Mouse (Mus musculus) retina, postnatal 7 days (tissue): ENCODE results near the gene Ovca2.
A peak's percentile ranks its signal among the peaks of the same experiment; 100 is the strongest.

ENCODE experiments used
- DNase-seq: peaks from one replicate; pipeline ENCODE4 v3.0.0-alpha.2; 2012; ENCODE audit warnings: low read depth, low spot score

The Ovca2 gene

DNA sequence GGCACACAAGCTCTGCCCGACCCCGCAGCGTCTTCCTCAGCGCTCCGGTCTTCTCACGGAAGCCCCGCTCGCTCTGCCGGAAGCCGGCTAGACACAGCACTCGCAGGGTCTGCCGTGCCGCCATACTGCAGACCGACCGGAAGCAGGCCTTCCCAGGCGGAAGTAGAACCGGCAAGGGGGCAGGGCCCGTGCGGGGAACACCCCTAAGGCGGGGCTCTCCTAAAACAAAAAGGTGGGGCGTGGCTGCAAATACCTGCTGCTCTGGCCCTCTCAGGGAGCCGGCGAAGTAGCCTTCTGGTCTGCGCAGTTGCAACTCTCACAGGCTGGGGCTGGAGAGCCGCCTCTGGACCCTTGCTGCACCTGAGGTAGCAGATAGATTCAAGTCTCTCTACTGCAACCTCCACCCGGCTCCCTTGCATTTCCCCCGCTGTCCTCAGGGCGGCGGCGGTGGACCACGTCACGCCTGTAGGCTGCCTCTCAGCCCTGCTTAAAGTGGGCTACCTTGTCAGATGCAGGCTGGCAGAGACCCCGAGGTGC, at the start of gene Ovca2:
Ovca2 (minus strand) TSS at position 164 of the 537 bp plus-strand sequence.
- peak; percentile 77 for DNase-seq

- DNase-seq = no peak
Observed at GRCm38 (mm10) chr11:75227632-75228031, 49.0 kb upstream of the Ovca2 start.

DNA sequence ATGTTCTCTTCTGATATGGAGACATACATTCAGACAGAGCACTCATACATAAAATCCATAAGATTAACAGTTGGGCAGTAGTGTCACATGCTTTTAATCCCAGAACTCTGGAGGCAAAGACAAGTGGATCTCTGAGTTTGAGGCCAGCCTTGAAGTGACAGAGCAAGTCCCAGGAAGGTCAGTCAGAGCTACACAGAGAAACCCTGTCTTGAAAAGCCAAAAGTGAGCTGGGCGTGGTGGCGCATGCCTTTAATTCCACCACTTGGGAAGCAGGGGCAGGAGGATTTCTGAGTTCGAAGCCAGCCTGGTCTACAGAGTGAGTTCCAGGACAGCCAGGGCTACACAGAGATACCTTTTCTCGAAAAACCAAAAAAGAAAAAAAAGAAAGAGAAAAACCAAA, 46.2 kb upstream of the Ovca2 start:
- DNase-seq = no peak

DNA sequence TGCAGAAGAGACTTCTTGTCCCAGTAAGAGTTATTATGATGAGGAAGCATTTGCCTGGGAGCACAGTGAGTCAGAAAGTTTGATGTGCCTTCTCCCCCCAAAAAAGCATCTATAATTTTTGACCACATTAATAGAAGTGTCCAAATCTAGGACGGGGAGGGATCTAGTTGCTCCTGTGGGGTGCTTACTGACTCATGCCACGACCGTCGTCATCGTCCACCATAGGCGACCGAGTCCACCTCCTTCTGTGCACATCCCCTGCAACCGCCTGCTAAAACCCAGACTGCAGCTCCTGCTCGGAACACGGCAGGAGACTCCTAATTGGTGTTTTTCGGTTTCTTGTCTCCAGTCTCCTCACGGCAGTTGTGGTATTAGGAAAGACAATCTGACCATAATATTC, 45.4 kb upstream of the Ovca2 start:
- no peak for DNase-seq

DNA sequence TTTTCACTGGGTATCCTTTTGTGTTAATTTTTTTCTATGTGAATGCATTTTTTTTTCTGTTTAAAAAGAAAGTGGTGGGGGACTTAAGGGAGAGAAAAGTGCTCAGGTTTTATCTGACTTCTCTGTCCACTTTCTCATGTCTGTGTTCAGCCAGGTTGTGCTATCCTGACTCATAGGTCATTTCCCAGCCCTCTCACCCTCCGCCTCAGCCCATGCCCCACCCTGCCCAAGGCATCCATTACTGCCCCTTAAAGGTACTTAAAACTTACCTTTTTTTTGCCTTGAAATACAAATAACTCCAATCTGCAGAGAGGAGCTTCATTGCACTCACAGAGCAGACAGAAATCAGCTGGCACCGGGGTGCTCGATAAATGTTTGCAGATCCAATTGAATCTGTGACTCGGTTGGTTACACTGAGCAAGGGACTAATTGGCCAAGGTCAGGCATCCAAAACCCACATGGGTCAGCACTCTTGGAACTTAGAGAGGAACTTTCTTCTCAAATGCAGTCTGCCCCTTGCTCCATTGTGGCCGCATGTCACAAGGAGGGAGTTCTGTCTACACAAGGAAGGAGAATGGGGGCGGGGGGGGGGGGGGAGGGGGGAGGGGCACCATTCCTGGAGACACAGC, 42.0 kb upstream of the Ovca2 start:
- no peak for DNase-seq

GRCm38 (mm10) chr11:75220115-75220514, 41.5 kb upstream of the Ovca2 start:
- DNase-seq = no peak

- no peak for DNase-seq
Observed at GRCm38 (mm10) chr11:75214081-75214950, 35.7 kb upstream of the Ovca2 start.

- no peak for DNase-seq
Observed at GRCm38 (mm10) chr11:75213372-75214080, 34.9 kb upstream of the Ovca2 start.

GRCm38 (mm10) chr11:75212876-75213275, 34.2 kb upstream of the Ovca2 start:
- DNase-seq = no peak

DNA sequence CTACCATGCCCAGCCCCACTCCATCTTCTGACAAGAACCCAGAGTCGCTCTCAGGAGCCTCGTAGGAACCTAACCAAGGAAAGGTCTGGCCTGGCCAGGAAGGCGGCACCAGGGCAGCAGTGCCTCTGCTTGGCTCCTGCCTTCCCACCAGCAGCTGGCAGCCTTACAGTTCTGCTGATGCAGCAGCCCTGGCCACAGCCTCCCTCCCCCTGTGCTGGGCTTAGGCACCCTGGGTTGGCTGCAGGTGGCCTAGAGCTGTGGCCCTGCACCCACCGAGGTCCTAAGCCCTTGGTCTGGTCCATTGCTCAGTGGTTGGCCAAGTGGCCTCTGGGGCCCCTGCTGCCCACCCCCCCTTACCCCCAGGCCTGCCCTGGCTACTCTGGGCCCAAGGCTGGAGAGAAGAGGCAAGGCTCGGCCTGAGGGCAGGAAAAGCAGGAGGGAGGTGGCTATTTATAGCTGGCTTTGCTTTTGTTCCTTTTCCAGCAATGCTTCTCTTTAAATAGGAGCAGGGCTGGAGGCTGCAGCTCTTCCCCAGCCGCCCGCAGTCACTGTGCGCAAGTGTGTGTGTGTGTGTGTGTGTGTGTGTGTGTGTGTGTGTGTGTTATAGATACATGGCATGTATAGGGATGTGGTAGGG, 33.5 kb upstream of the Ovca2 start:
- DNase-seq = no peak

DNA sequence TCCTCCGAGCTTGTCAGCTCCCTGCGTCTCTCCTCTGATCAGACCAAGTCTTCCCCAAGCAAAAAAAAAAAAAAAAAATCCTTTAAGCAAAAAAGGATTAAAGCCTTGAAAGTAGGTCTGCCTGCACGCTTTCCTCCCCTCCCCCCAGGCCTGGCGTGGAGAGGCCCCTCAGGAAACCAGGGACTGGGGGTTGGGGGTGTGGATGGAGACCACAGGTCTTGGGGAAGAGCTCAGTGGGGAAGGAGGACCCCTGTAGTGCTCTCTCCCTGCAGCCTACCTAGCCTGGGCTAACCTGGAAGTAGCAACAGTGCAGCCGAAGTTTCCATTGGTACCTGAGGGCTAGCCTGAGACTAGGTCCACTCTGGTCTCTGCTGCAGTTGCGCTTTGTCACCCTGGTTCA, 32.1 kb upstream of the Ovca2 start:
- no peak for DNase-seq

- no peak for DNase-seq
Observed at GRCm38 (mm10) chr11:75210093-75210492, 31.5 kb upstream of the Ovca2 start.

DNA sequence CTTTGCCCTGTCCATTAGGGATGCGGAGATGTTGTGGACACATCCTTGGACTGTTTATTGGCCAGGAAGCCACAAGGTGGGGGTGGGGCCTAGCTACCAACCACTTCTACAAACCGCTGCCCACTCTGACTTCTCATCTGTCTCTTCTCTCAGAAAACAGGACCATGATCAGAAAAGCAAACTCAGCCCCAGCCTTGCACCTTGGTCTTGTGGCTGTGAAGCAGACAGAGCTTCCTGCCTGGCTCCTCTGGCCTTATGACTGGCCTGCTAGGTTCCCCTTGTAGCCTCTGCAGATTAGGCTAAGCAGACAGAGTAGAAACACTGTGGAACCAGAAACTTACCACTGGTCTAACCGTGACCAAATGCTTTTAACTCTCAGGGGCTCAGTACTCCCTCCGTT, 30.7 kb upstream of the Ovca2 start:
- no peak for DNase-seq

- DNase-seq = no peak
Observed at GRCm38 (mm10) chr11:75206347-75206746, 27.7 kb upstream of the Ovca2 start.

GRCm38 (mm10) chr11:75204472-75204871, 25.8 kb upstream of the Ovca2 start:
- no peak for DNase-seq

DNA sequence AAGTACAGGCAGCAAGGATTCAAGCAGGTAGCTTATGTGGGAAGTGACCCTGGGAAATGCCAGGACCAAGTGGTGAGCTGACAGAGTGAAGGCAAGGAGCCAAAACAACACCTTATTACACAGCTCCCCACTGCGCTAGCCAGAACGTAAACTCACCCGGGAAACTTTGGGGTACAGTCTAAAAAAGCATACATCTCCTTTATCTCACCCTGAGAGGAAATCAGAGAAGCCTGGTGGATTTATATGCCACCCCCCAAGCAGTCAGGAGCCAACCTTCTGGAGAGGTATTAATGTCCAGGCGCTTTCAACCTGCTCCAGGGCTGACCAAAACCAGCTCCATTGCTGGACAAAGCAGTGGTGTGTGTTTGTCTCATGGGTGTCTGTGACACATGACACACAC, 25.3 kb upstream of the Ovca2 start:
- DNase-seq = no peak

- DNase-seq = no peak
Observed at GRCm38 (mm10) chr11:75201721-75202120, 23.1 kb upstream of the Ovca2 start.

DNA sequence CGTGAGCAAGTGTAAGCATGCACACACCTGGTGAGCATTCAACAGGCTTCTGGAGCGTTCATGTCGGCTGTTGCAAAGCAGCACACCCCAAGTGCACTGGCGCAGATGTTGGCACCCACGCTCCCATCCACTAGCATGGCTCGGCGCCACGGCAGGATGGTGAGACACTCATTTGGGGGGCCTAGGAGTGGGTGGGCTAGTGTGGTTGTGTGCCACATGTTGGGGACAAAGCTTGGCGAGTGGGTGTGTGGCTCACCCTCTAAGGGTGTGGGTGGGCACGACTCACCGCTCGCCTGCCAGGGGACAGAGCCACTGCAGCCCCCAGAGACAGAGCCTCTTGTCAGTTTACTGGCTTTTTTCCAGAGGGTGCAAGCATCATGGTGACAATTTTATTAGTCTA, 22.3 kb upstream of the Ovca2 start:
- no peak for DNase-seq

- DNase-seq = no peak
Observed at GRCm38 (mm10) chr11:75199951-75200350, 21.3 kb upstream of the Ovca2 start.

- DNase-seq = no peak
Observed at GRCm38 (mm10) chr11:75198792-75199191, 20.2 kb upstream of the Ovca2 start.

- no peak for DNase-seq
Observed at GRCm38 (mm10) chr11:75197956-75198355, 19.3 kb upstream of the Ovca2 start.

DNA sequence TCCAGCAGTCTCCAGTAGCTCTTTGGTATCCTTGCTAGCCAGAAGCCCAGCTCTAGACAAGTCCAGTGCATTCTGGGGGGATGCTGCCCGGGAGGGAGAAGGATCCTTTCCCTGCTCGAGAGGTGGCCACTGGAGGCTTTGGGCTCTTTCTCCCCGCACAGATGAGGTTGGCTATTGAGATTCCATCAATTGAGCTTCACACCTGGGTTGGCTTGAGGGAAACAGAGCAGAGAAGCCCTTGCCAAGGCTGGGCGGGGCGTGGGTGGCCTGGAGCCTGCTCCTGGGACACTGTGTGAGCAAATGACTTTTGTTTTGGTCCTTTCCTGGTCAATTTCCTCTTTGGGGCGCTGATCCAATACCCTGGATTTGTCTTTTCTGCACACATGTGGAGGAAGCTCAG, 17.5 kb upstream of the Ovca2 start:
- DNase-seq = no peak
